Mouse (Mus musculus) layer of hippocampus, postnatal 10 days (tissue): ENCODE measurements around the gene Odf3b. TPM values are rescaled to one million over a fixed set of nuclear protein-coding genes. Genes with fewer than 3 reads are reported as not detected.

Source experiments
- DNase-seq, 2 experiments: peaks; one replicate each; pipeline ENCODE4 v3.0.0; 2021; ENCODE audit warnings: low spot score in 2 of 2
- total RNA-seq, 2 experiments: library from RNA; stranded (reverse); gene quantifications; 2 replicates each; pipeline ENCODE4 v1.2.3; 2021

Gene Odf3b
- total RNA-seq, 2 experiments from 2014 or later = 3.7 to 4.2 TPM

- DNase-seq = no peak
These were observed 39.4 kb downstream of the Odf3b start for GRCm38 (mm10) chr15:89339696-89340095.

- DNase-seq = no peak
These were observed 42.7 kb downstream of the Odf3b start for GRCm38 (mm10) chr15:89336422-89336821.

GRCm38 (mm10) chr15:89334774-89335537, 44.1 kb downstream of the Odf3b start:
- DNase-seq = no peak

DNA sequence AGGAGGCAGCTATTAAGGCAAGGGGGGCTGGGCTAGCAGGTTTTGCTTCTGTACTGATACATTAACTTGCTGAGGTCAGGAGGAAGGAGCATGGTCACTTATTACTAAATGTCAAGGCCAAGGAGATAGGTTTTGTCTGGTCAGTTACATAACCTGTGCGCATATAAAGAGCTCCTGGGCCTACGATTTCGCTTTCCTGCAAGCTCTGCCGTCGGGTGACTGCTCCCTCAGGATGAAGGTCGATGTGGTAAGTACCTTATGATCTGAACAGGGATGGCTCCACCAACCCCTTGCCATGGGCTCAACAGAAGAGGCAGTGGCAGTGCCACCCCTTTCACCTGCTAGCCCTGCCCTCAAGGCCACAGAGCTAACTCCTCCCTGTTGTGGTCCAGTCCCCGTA, 44.8 kb downstream of the Odf3b start, which contains the start of gene Miox:
Gene Miox, plus strand, starts transcription at position 128 of the 400 bp plus-strand sequence.
- no peak for DNase-seq

Other genes starting within 250 kb of the Odf3b start
- 1 to 10 TPM; 4.0 to 5.5 TPM for gene Mapk12, start 238.6 kb downstream of the Odf3b start, total RNA-seq
- 10 to 100 TPM; 18.4 to 25.3 TPM for gene Mapk11, start 229.7 kb downstream of the Odf3b start, total RNA-seq
- gene Plxnb2, start 198.5 kb downstream of the Odf3b start, total RNA-seq = 10 to 100 TPM; 65.4 to 78.2 TPM
- gene Dennd6b, start 182.8 kb downstream of the Odf3b start, total RNA-seq = 10 to 100 TPM; 33.1 to 37.5 TPM
- gene Ppp6r2, start 167.7 kb downstream of the Odf3b start, total RNA-seq = 100 to 1,000 TPM; 159 to 174 TPM
- 100 to 1,000 TPM; 215 to 259 TPM for gene Sbf1, start 64.0 kb downstream of the Odf3b start, total RNA-seq
- gene Adm2, start 56.6 kb downstream of the Odf3b start, total RNA-seq = not detected
- not detected for gene Miox, start 44.9 kb downstream of the Odf3b start, total RNA-seq
- 10 to 100 TPM; 24.1 to 29.3 TPM for gene Lmf2, start 23.6 kb downstream of the Odf3b start, total RNA-seq
- gene Ncaph2, start 23.6 kb downstream of the Odf3b start, total RNA-seq = 10 to 100 TPM; 73.2 to 82.3 TPM
- 10 to 100 TPM; 27.9 to 29.1 TPM for gene Sco2, start 5.4 kb downstream of the Odf3b start, total RNA-seq
- 1 to 10 TPM; 1.1 to 1.4 TPM for gene Tymp, start 2.2 kb downstream of the Odf3b start, total RNA-seq
- gene Klhdc7b, start 5.6 kb upstream of the Odf3b start, total RNA-seq = under 1 TPM; 0.13 to 0.18 TPM
- not detected for gene Syce3, start 31.2 kb upstream of the Odf3b start, total RNA-seq
- 1 to 10 TPM; 3.9 to 4.5 TPM for gene Cpt1b, start 46.6 kb upstream of the Odf3b start, total RNA-seq
- gene C730034F03Rik, start 50.3 kb upstream of the Odf3b start, total RNA-seq = 1 to 10 TPM; 2.0 to 2.4 TPM
- not detected for gene Gm44502, start 50.4 kb upstream of the Odf3b start, total RNA-seq
- 10 to 100 TPM; 51.1 to 59.8 TPM for gene Chkb, start 50.6 kb upstream of the Odf3b start, total RNA-seq
- 100 to 1,000 TPM; 176 to 186 TPM for gene Mapk8ip2, start 74.6 kb upstream of the Odf3b start, total RNA-seq
- gene Arsa, start 98.1 kb upstream of the Odf3b start, total RNA-seq = 10 to 100 TPM; 30.0 to 31.1 TPM
- gene Shank3, start 120.3 kb upstream of the Odf3b start, total RNA-seq = 100 to 1,000 TPM; 221 to 225 TPM
- 1 to 10 TPM; 1.8 to 3.1 TPM for gene Acr, start 189.0 kb upstream of the Odf3b start, total RNA-seq
- gene Rabl2, start 212.6 kb upstream of the Odf3b start, total RNA-seq = 10 to 100 TPM; 31.4 to 36.3 TPM